Comparison of ENCODE assay signal across 8 mouse cellular contexts in the genomic region with DNA sequence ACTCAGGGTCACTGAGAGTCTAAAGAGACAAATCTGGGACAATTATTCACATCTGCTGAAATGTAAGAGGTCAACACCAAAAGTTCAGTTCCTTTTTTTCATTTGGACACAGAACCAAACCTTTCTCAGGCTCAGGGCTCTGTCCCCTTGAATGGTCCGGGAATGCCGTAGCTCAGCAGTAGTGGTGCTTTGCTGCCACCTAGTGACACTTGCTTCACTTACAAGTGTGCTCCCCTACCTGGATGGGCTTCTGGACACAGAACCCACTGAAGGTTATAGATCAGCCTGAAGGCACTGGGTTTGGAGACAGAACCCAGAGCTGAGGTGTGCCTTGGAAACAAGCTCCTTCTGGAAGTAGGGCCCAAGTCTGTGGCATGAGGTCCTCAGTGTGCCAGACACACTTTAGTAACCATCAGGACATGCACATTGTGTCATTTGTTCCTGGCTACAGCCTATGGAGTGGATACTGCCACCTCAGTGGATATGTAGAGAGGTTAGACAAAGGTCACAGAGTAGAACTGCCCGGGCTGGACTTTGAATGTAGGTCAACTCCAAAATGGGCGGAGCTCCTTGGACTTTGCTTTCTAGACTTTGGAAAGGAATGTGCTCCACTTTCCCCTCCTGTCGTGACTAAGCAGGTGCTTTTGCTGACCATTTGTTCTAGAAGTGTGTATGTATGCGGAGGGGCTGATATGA. TPM values are rescaled to one million over a fixed set of nuclear protein-coding genes. Genes with fewer than 3 reads are reported as not detected.
DNase-seq lines count a peak whose midpoint lies in the region; ATAC-seq lines count a peak whose summit lies in the region.

No protein-coding gene starts in this region.

- no peak overlapping the region for H3K9ac ChIP-seq in forebrain, embryonic 15.5 days (replicated peaks)
- no peak overlapping the region for H3K9ac ChIP-seq in hindbrain, embryonic 14.5 days

- no peaks in the 10 kb centered on the region for H3K9me3 ChIP-seq in forebrain, embryonic 15.5 days
- H3K9me3 ChIP-seq in hindbrain, embryonic 14.5 days (ENCODE audit: control insufficient read depth, low read length) = no peaks in the 10 kb centered on the region

- 40% methylated on average over 6 of the region's 6 CpGs for WGBS in forebrain, embryonic 15.5 days
- WGBS in hindbrain, embryonic 14.5 days = 38% methylated on average over 6 of the region's 6 CpGs

- peak; percentile 79; the same call in 1 of the 2 replicates for ATAC-seq in forebrain, embryonic 15.5 days (replicated peaks)
- peak; percentile 73; the same call in 1 of the 2 replicates for ATAC-seq in hindbrain, embryonic 14.5 days (ENCODE audit: low FRiP score)

- H3K27ac ChIP-seq in forebrain, embryonic 15.5 days (replicated peaks) = no peak overlapping the region
- H3K27ac ChIP-seq in hindbrain, embryonic 14.5 days = no peak overlapping the region

- peak; percentile 84 for DNase-seq in ZHBTc4 (ENCODE audit: low read depth, low spot score)
- DNase-seq in cerebellum, adult 18-20 months = peak; percentile 84 to 87
- DNase-seq in hindbrain, embryonic 14.5 days (ENCODE audit: low spot score) = peak; percentile 94
- peak; percentile 75 to 81 for DNase-seq in layer of hippocampus, postnatal 10 days (ENCODE audit: low spot score in 2 of 2)
- peak; percentile 85 for DNase-seq in lung, postnatal 36 days
- peak; percentile 69 for DNase-seq in retina, postnatal 7 days (ENCODE audit: low read depth, low spot score)
- peak; percentile 63 for DNase-seq in urinary bladder, postnatal 25 days (ENCODE audit: low spot score)

- H3K4me1 ChIP-seq in forebrain, embryonic 15.5 days = no peaks in the 10 kb centered on the region
- no peaks in the 10 kb centered on the region for H3K4me1 ChIP-seq in hindbrain, embryonic 14.5 days (replicated peaks; ENCODE audit: control insufficient read depth, insufficient read depth, low read length)

- H3K4me3 ChIP-seq in forebrain, embryonic 15.5 days = no peak overlapping the region
- no peak overlapping the region for H3K4me3 ChIP-seq in hindbrain, embryonic 14.5 days (replicated peaks; ENCODE audit: low read length)

- no peak overlapping the region for H3K4me2 ChIP-seq in forebrain, embryonic 15.5 days (replicated peaks)
- H3K4me2 ChIP-seq in hindbrain, embryonic 14.5 days (replicated peaks) = no peak overlapping the region

- no peaks in the 10 kb centered on the region for H3K27me3 ChIP-seq in forebrain, embryonic 15.5 days
- H3K27me3 ChIP-seq in hindbrain, embryonic 14.5 days (ENCODE audit: control insufficient read depth, insufficient read depth, low read length) = no peaks in the 10 kb centered on the region

- H3K36me3 ChIP-seq in forebrain, embryonic 15.5 days = no peaks in the 10 kb centered on the region
- no peaks in the 10 kb centered on the region for H3K36me3 ChIP-seq in hindbrain, embryonic 14.5 days (replicated peaks; ENCODE audit: control insufficient read depth, insufficient read depth)

RNA-seq across cellular contexts. Expression of gene Aqp8, which starts 3.7 kb away (rescaled TPM):
- not detected in 2 replicates for polyA plus RNA-seq in forebrain, embryonic 15.5 days (2015; fragmentation: Nextera tagmentation; extraction: Ambion mirVana)
- 0.14 TPM in 1 of 2 replicates, not detected in the other for polyA plus RNA-seq in hindbrain, embryonic 14.5 days (2014; fragmentation: Nextera tagmentation; extraction: Ambion mirVana)
- not detected for total RNA-seq in layer of hippocampus, postnatal 10 days (2021)

RNA-seq across cellular contexts. Expression of gene Zkscan2, which starts 34.4 kb away (rescaled TPM):
- polyA plus RNA-seq in forebrain, embryonic 15.5 days (2015; fragmentation: Nextera tagmentation; extraction: Ambion mirVana) = 10.0 and 10.7 TPM in 2 replicates
- 15.4 and 16.9 TPM in 2 replicates for polyA plus RNA-seq in hindbrain, embryonic 14.5 days (2014; fragmentation: Nextera tagmentation; extraction: Ambion mirVana)
- total RNA-seq in layer of hippocampus, postnatal 10 days (2021) = 10 to 100 TPM; 23.6 to 27.7 TPM
